Mouse (Mus musculus) kidney, adult 18-20 months (tissue): ENCODE measurements around the gene Gimap4.

Experiments
- DNase-seq: peaks from one replicate; pipeline ENCODE4 v3.0.0; 2021

The Gimap4 gene

GRCm38 (mm10) chr6:48702601-48703000, 18.3 kb downstream of the Gimap4 start:
- DNase-seq: no peak

DNA sequence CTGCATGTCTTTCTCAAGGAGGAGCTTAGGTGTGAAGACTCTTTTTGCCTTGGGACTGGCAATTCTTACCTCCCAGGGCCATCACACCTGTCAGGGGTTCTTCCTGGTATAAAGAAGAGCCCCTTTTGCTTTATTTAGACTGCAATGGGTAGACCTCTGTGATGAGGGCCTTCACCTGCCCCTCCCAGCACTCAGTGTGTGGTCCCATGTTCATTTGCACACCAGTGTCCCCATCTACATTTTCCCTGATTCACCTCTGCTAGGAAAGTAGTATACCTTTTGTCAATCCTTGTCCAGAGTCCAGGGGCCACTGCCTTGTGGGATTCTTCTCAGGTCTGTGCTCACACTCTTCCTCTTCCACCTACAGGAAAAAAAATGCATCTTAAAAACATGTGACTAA, 19.8 kb downstream of the Gimap4 start:
- DNase-seq: no peak

DNA sequence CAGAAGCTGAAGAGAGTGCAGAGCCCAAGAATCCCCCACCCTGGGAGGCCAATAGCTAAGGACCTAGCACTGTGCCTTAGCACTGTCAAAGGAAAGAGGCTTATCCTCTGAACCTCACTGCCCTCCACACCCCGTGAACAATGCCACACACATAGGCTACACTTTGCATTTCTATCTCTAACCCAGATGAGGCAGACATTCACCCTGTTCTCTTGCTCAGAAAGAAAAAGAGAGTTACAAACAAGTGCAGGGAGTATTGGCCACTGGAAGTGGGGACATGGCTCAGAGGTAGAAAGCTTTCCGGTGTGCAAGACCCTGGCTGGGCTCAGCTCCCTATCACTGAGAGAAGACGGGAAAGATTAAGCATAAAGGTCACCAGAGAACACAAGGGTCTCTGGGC, 21.8 kb downstream of the Gimap4 start:
- no peak for DNase-seq

DNA sequence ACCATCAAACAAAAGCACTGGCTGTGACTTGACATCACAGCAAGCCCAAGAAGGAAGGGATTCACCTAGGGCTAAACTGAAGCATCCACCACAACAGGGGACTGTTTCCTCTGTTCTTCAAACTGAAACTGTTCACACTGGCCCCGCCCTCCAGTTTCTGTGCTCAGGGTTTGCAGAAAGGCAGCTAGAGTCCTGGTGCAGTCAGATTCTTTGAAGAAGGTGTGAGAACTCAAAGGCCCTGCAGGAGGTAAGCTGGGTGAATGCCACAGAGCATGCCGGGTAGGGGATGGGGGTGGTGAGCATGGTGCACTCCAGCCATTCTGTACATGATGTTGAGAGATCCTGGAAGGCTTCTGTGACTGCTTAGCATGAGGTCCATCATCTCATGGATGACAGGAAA, 34.1 kb downstream of the Gimap4 start, which contains the start of the genes Gm28053 and Gimap7:
TSS of gene Gm28053 (plus strand) at position 153 of the 400 bp plus-strand sequence.
TSS of gene Gimap7 (plus strand) at position 167 of the 400 bp plus-strand sequence.
- no peak for DNase-seq

GRCm38 (mm10) chr6:48720326-48720725, 36.0 kb downstream of the Gimap4 start:
- no peak for DNase-seq

- no peak for DNase-seq
Observed at GRCm38 (mm10) chr6:48723468-48723867, 39.1 kb downstream of the Gimap4 start.

DNA sequence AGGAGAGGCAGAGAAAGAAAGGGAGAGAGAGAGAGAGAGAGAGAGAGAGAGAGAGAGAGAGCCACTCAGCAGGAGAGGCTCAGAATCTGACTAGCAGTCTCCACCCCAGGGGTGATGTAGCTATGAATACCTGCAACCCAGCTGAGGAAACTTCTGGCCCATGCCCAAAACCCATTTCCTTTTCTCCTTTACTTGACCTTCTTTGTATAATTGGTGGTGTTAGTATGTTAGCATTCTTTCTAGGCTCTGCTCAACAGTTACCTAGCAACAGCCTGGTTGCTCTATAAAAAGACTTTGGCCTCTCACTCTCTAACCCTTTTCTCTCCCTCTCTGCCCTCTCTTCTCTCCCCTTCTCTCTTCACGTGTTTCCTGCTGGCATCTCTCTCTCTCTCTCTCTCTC, 41.1 kb downstream of the Gimap4 start:
- DNase-seq: peak; percentile 79

- no peak for DNase-seq
Observed at GRCm38 (mm10) chr6:48727761-48728160, 43.4 kb downstream of the Gimap4 start.

GRCm38 (mm10) chr6:48732864-48733304, 48.5 kb downstream of the Gimap4 start:
- no peak for DNase-seq

- no peak for DNase-seq
Observed at GRCm38 (mm10) chr6:48733660-48734059, 49.3 kb downstream of the Gimap4 start.

GRCm38 (mm10) chr6:48737053-48737452, 52.7 kb downstream of the Gimap4 start:
- DNase-seq: no peak

- DNase-seq: no peak
Observed at GRCm38 (mm10) chr6:48737688-48738087, 53.3 kb downstream of the Gimap4 start.

GRCm38 (mm10) chr6:48738961-48739779, 54.8 kb downstream of the Gimap4 start, which contains the start of gene Gimap1:
Gene Gimap1, plus strand, starts transcription at chr6:48739054.
- peak; percentile 54 for DNase-seq

DNA sequence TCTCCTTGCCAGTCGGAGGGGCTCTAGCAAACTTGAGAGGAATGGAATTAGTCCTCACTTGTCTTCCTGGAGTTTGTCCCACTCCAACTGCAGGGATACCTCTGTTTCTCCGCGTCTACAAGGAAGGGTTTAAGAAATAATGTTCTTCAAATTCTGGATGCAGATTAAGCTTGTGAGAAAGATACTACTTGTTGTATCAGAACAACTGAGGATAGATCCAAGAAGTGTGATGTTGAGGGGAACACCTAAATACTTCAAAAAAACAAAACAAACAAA, 55.4 kb downstream of the Gimap4 start:
- no peak for DNase-seq

DNA sequence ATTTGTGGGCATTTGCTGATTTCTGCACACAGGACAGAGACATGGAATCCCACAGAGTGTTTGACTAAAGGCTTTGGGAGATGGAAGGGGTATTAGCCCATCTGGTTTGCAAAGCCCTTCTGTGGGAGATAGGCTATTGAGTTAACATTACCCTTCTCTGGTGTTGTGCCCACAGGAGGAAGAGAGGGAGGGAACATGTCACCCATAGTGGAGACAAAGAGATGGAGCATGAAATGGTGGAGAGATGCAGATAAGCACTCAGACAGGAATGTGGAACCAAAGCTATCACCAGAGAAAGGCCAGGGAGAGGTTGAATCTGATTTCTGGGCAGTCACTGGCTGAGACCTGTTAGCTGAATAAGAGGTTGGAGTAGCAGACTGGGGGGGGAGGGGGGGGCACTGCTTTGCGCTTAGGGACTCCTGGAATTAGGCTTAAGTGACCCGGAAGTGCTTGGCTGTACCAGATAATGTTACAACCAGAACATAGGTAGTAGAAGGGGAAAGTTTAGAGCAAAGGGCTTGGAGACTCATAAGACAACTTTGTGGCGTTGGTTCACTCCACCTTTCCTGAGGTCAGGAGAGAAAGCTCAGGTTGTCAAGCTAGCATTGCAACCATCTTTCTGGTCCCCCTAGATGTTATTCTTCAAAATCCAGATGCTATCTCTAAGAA, 56.3 kb downstream of the Gimap4 start:
- DNase-seq: no peak

DNA sequence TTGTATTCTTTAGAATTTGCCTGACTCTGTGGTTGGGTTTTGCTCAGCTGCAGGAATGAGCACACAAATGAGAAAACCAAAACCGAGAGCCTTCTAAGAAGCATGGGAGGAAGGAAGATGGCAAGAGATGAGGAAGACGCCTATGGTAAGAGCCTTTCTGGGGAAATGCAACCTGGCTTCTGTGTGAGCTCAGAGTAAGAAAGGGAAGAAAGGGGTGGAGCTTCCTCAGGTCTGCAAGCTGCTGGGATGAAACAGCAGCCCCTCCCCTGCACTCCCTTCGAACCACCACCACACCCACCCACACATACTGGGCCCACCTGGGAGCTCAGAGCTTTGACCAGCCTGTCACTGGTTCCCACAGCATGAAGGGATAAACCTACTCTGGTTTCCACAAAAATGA, 56.9 kb downstream of the Gimap4 start:
- DNase-seq: no peak
